Mouse (Mus musculus): ENCODE measurements around the gene Zrsr1. TPM values are rescaled to one million over a fixed set of nuclear protein-coding genes. Genes with fewer than 3 reads are reported as not detected.

Gene Zrsr1
- total RNA-seq, 2 experiments from 2014 or later = 36.6 to 46.3 TPM

GRCm38 (mm10) chr11:23008181-23008823 is 36.5 kb downstream of the Zrsr1 start:
- DNase-seq (ENCODE audit: low spot score in 2 of 2) = peak; percentile 75 to 77

GRCm38 (mm10) chr11:23008824-23009200 is 37.0 kb downstream of the Zrsr1 start:
- no peak for DNase-seq (ENCODE audit: low spot score in 2 of 2)

GRCm38 (mm10) chr11:23013096-23013495 is 41.3 kb downstream of the Zrsr1 start:
- no peak for DNase-seq (ENCODE audit: low spot score in 2 of 2)

- no peak for DNase-seq (ENCODE audit: low spot score in 2 of 2)
Observed at GRCm38 (mm10) chr11:23013580-23014294, 41.9 kb downstream of the Zrsr1 start.

- DNase-seq (ENCODE audit: low spot score in 2 of 2) = no peak
Observed at GRCm38 (mm10) chr11:23014996-23015395, 43.2 kb downstream of the Zrsr1 start.

GRCm38 (mm10) chr11:23017943-23018342 is 46.1 kb downstream of the Zrsr1 start:
- no peak for DNase-seq (ENCODE audit: low spot score in 2 of 2)

GRCm38 (mm10) chr11:23020116-23020770 is 48.4 kb downstream of the Zrsr1 start:
- peak; percentile 26 to 43 for DNase-seq (ENCODE audit: low spot score in 2 of 2)

- peak in 1 of 2 experiments; percentile 23 for DNase-seq (ENCODE audit: low spot score in 2 of 2)
Observed at GRCm38 (mm10) chr11:23020841-23021240, 49.0 kb downstream of the Zrsr1 start.

- DNase-seq (ENCODE audit: low spot score in 2 of 2) = no peak
Observed at GRCm38 (mm10) chr11:23023155-23023554, 51.4 kb downstream of the Zrsr1 start.

GRCm38 (mm10) chr11:23024169-23024568 is 52.4 kb downstream of the Zrsr1 start:
- DNase-seq (ENCODE audit: low spot score in 2 of 2) = no peak

Other genes with a start within 250 kb of the Zrsr1 start
- gene B3gnt2, start 111.0 kb upstream of the Zrsr1 start, total RNA-seq (2021) = 10 to 100 TPM; 34.6 to 60.6 TPM
- 10 to 100 TPM; 23.9 to 39.5 TPM for gene Gm28048, start 10.1 kb downstream of the Zrsr1 start, total RNA-seq (2021)
- 100 to 1,000 TPM in 1 of 2 experiments, 10 to 100 TPM in 1; 93.8 to 103 TPM for gene Commd1, start 10.4 kb downstream of the Zrsr1 start, total RNA-seq (2021)
- gene Cct4, start 18.5 kb downstream of the Zrsr1 start, total RNA-seq (2021) = 100 to 1,000 TPM; 218 to 285 TPM
- 10 to 100 TPM; 30.2 to 46.8 TPM for gene Fam161a, start 35.5 kb downstream of the Zrsr1 start, total RNA-seq (2021)